Mouse (Mus musculus) MEL (cell line): ENCODE measurements around the gene Idh3b. TPM values are rescaled to one million over a fixed set of nuclear protein-coding genes. Genes with fewer than 3 reads are reported as not detected.

Experiments used
- DNase-seq: peaks from one replicate; pipeline ENCODE4 v3.0.0; 2011; ENCODE audit warnings: low read depth, low spot score
- H3K27ac ChIP-seq: 2 replicates; pipeline ENCODE4 v1.5.1; 2012; ENCODE audit warnings: low read depth, mild to moderate bottlenecking, control low read depth, low read length, moderate library complexity; ENCODE audit not compliant: control insufficient read depth
- H3K27me3 ChIP-seq, 2 experiments: fragments of 150-350 bp in 1 of 2; sonication (generic) in 1 of 2; 2 replicates each; pipeline ENCODE4 v1.6.1; 2012; ENCODE audit warnings: low read length in 2 of 2, mild to moderate bottlenecking in 2 of 2, improper control_type of control experiment in 1 of 2, moderate library complexity in 1 of 2; ENCODE audit not compliant: insufficient read depth in 2 of 2, control insufficient read depth in 1 of 2
- H3K36me3 ChIP-seq, 2 experiments: 2 replicates each; pipeline ENCODE4 v1.6.1; 2012 to 2014; ENCODE audit warnings: low read length in 2 of 2, improper control_type of control experiment in 1 of 2, inconsistent platforms in 1 of 2, mild to moderate bottlenecking in 1 of 2; ENCODE audit not compliant: insufficient read depth in 2 of 2, control insufficient read depth in 1 of 2
- H3K4me1 ChIP-seq, 2 experiments: fragments of 150-350 bp in 1 of 2; sonication (generic) in 1 of 2; 2 replicates each; pipeline ENCODE4 v1.6.1; 2012; ENCODE audit warnings: low read length in 2 of 2, improper control_type of control experiment in 1 of 2, mild to moderate bottlenecking in 1 of 2; ENCODE audit not compliant: insufficient read depth in 2 of 2, control insufficient read depth in 1 of 2
- H3K4me3 ChIP-seq, 2 experiments: fragments of 150-350 bp in 1 of 2; sonication (generic) in 1 of 2; 2 replicates each; pipeline ENCODE4 v1.5.1; 2012; ENCODE audit warnings: low read depth in 2 of 2, low read length in 2 of 2, mild to moderate bottlenecking in 2 of 2, moderate library complexity in 2 of 2, control low read depth in 1 of 2, improper control_type of control experiment in 1 of 2; ENCODE audit not compliant: control insufficient read depth in 1 of 2, insufficient read depth in 1 of 2
- H3K79me2 ChIP-seq: 2 replicates; pipeline ENCODE4 v1.6.1; 2012; ENCODE audit warnings: mild to moderate bottlenecking, low read length, moderate library complexity; ENCODE audit not compliant: control insufficient read depth, poor library complexity, insufficient read depth
- H3K9ac ChIP-seq: 2 replicates; pipeline ENCODE4 v1.6.1; 2012; ENCODE audit warnings: low read depth, mild to moderate bottlenecking, control low read depth, low read length, moderate library complexity; ENCODE audit not compliant: control insufficient read depth, poor library complexity, severe bottlenecking
- H3K9me3 ChIP-seq: fragments of 150-350 bp; sonication (generic); replicated peaks from 2 replicates; pipeline ENCODE4 v1.6.1; 2012; ENCODE audit warnings: mild to moderate bottlenecking, low read length, improper control_type of control experiment, moderate library complexity; ENCODE audit not compliant: insufficient read depth
- BHLHE40 ChIP-seq: IDR thresholded peaks from 2 replicates; pipeline ENCODE4 v1.6.1; 2012; ENCODE audit warnings: low read depth, mild to moderate bottlenecking, inconsistent platforms, low read length, improper control_type of control experiment, borderline replicate concordance
- CHD1 ChIP-seq: IDR thresholded peaks from 2 replicates; pipeline ENCODE4 v1.6.1; 2012; ENCODE audit warnings: low read depth, mild to moderate bottlenecking, inconsistent platforms, low read length, improper control_type of control experiment
- CTCF ChIP-seq, 3 experiments: IDR thresholded peaks in 2 of 3; conservative IDR thresholded peaks in 1 of 3; 2 replicates each; pipeline ENCODE4 v1.5.1; 2011 to 2012; ENCODE audit warnings: low read length in 3 of 3, low read depth in 2 of 3, mild to moderate bottlenecking in 2 of 3, improper control_type of control experiment in 1 of 3, inconsistent platforms in 1 of 3, mixed read lengths in 1 of 3, moderate library complexity in 1 of 3; ENCODE audit not compliant: control insufficient read depth in 1 of 3, insufficient read depth in 1 of 3, poor library complexity in 1 of 3, severe bottlenecking in 1 of 3
- ELF1 ChIP-seq: IDR thresholded peaks from 2 replicates; pipeline ENCODE4 v1.6.1; 2014; ENCODE audit warnings: low read depth, mild to moderate bottlenecking, inconsistent platforms, low read length, improper control_type of control experiment, moderate library complexity
- EP300 ChIP-seq, 2 experiments: IDR thresholded peaks; 2 replicates each; pipeline ENCODE4 v1.6.1; 2011; ENCODE audit warnings: improper control_type of control experiment in 2 of 2, low read length in 2 of 2, low read depth in 1 of 2, mild to moderate bottlenecking in 1 of 2
- ETS1 ChIP-seq: IDR thresholded peaks from 2 replicates; pipeline ENCODE4 v1.6.1; 2012; ENCODE audit warnings: low read depth, mild to moderate bottlenecking, inconsistent platforms, low read length, improper control_type of control experiment, moderate library complexity
- GABPA ChIP-seq: IDR thresholded peaks from 2 replicates; pipeline ENCODE4 v1.6.1; 2012; ENCODE audit warnings: low read depth, mild to moderate bottlenecking, inconsistent platforms, low read length, improper control_type of control experiment, moderate library complexity
- GATA1 ChIP-seq: IDR thresholded peaks from 2 replicates; pipeline ENCODE4 v1.6.1; 2011; ENCODE audit warnings: low read depth, low read length, improper control_type of control experiment
- HCFC1 ChIP-seq: IDR thresholded peaks from 2 replicates; pipeline ENCODE4 v1.6.1; 2012; ENCODE audit warnings: low read depth, mild to moderate bottlenecking, inconsistent platforms, low read length, improper control_type of control experiment, moderate library complexity
- MAFK ChIP-seq: IDR thresholded peaks from 2 replicates; pipeline ENCODE4 v1.6.1; 2011; ENCODE audit warnings: low read depth, mild to moderate bottlenecking, low read length, improper control_type of control experiment, borderline replicate concordance
- MAX ChIP-seq: IDR thresholded peaks from 2 replicates; pipeline ENCODE4 v1.6.1; 2011; ENCODE audit warnings: low read length, improper control_type of control experiment
- MXI1 ChIP-seq: IDR thresholded peaks from 2 replicates; pipeline ENCODE4 v1.6.1; 2011; ENCODE audit warnings: mild to moderate bottlenecking, low read depth, low read length, improper control_type of control experiment
- MYC ChIP-seq: IDR thresholded peaks from 2 replicates; pipeline ENCODE4 v1.6.1; 2011; ENCODE audit warnings: low read depth, mild to moderate bottlenecking, low read length, improper control_type of control experiment, moderate library complexity
- NRF1 ChIP-seq: IDR thresholded peaks from 2 replicates; pipeline ENCODE4 v1.6.1; 2014; ENCODE audit warnings: low read depth, mild to moderate bottlenecking, inconsistent platforms, low read length, improper control_type of control experiment, moderate library complexity; ENCODE audit not compliant: poor library complexity, insufficient read depth, severe bottlenecking
- POLR2A ChIP-seq, 2 experiments: IDR thresholded peaks; 2 replicates each; pipeline ENCODE4 v1.6.1; 2011 to 2012; ENCODE audit warnings: low read length in 2 of 2, mild to moderate bottlenecking in 2 of 2, control low read depth in 1 of 2, improper control_type of control experiment in 1 of 2, low read depth in 1 of 2, moderate library complexity in 1 of 2; ENCODE audit not compliant: control insufficient read depth in 1 of 2, insufficient read depth in 1 of 2, poor library complexity in 1 of 2
- POLR2AphosphoS2 ChIP-seq: IDR thresholded peaks from 2 replicates; pipeline ENCODE4 v1.6.1; 2011; ENCODE audit warnings: low read length, improper control_type of control experiment
- RAD21 ChIP-seq: IDR thresholded peaks from 2 replicates; pipeline ENCODE4 v1.6.1; 2011; ENCODE audit warnings: mild to moderate bottlenecking, low read depth, low read length, improper control_type of control experiment
- RCOR1 ChIP-seq: IDR thresholded peaks from 2 replicates; pipeline ENCODE4 v1.6.1; 2012; ENCODE audit warnings: low read depth, mild to moderate bottlenecking, inconsistent platforms, low read length, improper control_type of control experiment
- SIN3A ChIP-seq: IDR thresholded peaks from 2 replicates; pipeline ENCODE4 v1.6.1; 2012; ENCODE audit warnings: low read length, improper control_type of control experiment, inconsistent platforms
- TAL1 ChIP-seq: IDR thresholded peaks from 2 replicates; pipeline ENCODE4 v1.6.1; 2012; ENCODE audit warnings: mild to moderate bottlenecking, inconsistent platforms, low read length, moderate library complexity, mixed read lengths
- TBP ChIP-seq: IDR thresholded peaks from 2 replicates; pipeline ENCODE4 v1.8.0; 2011; ENCODE audit warnings: low read depth, low read length, improper control_type of control experiment
- TCF12 ChIP-seq: IDR thresholded peaks from 2 replicates; pipeline ENCODE4 v1.6.1; 2014; ENCODE audit warnings: low read depth, mild to moderate bottlenecking, inconsistent platforms, low read length, improper control_type of control experiment, moderate library complexity
- USF1 ChIP-seq: IDR thresholded peaks from 2 replicates; pipeline ENCODE4 v1.6.1; 2014; ENCODE audit warnings: low read depth, mild to moderate bottlenecking, inconsistent platforms, low read length, improper control_type of control experiment, moderate library complexity
- ZKSCAN1 ChIP-seq: IDR thresholded peaks from 2 replicates; pipeline ENCODE4 v1.6.1; 2012; ENCODE audit warnings: low read depth, mild to moderate bottlenecking, inconsistent platforms, low read length, improper control_type of control experiment, moderate library complexity
- ZMIZ1 ChIP-seq: IDR thresholded peaks from 2 replicates; pipeline ENCODE4 v1.6.1; 2012; ENCODE audit warnings: low read depth, mild to moderate bottlenecking, inconsistent platforms, low read length, improper control_type of control experiment, moderate library complexity
- ZNF384 ChIP-seq: IDR thresholded peaks from 2 replicates; pipeline ENCODE4 v1.6.1; 2012; ENCODE audit warnings: low read depth, mild to moderate bottlenecking, inconsistent platforms, low read length, improper control_type of control experiment
- polyA plus RNA-seq, 2 experiments: library from polyadenylated mRNA; stranded (reverse) in 1 of 2; unstranded in 1 of 2; fragments of >175 nt in 1 of 2; fragments of >200 nt in 1 of 2; gene quantifications; 2 replicates each; pipeline versions ENCODE4 v1.2.1 to v1.2.4; 2012; ENCODE audit warnings: low replicate concordance in 2 of 2, low read depth in 1 of 2; ENCODE audit not compliant: insufficient read length in 2 of 2, insufficient read depth in 1 of 2, missing spikeins in 1 of 2
- total RNA-seq: library from RNA; depleted of rRNA; stranded (reverse); fragments of 300-350 nt; gene quantifications from 2 replicates; pipeline ENCODE4 v1.2.3, GENCODE M21; 2012

Idh3b gene
- total and polyA plus RNA-seq, 3 experiments, result 210 to 1,030 (median 551) TPM

DNA sequence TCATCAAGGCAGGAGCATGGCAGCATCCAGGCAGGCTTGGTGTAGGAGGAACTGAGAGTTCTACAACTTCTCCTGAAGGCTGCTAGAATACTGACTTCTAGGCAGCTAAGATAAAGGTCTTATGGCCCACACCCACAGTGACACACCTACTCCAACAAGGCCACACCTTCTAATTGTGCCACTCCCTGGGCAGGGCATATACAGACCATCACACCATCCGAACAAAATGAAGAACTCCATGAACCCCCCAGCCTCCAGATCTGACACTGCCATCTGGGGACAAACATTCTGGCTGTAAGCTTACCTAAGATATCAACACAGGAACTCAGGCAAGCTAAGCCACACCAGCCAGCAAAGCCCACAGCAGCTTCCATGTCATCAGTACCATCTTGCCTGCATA, 18.8 kb downstream of the Idh3b start (continued):
- peak in 1 of 2 experiments; percentile 59; a peak in 2 of 4 replicates for TF ChIP-seq POLR2A (IDR thresholded peaks at IDR 0.05; ENCODE audit: control insufficient read depth in 1 of 2, insufficient read depth in 1 of 2, low read depth in 1 of 2, low read length in 2 of 2, poor library complexity in 1 of 2)
- TF ChIP-seq ZKSCAN1, result no peak
- TF ChIP-seq TCF12, result peak; percentile 27; the same call in 1 of the 2 replicates
- no peak for TF ChIP-seq GABPA
- no peak for TF ChIP-seq ZNF384
- TF ChIP-seq HCFC1, result no peak
- TF ChIP-seq BHLHE40, result no peak
- no peak for TF ChIP-seq USF1
- TF ChIP-seq, all 39 proteins: peak for 10

- Histone ChIP-seq H3K4me3 (no peak overlapping the region), H3K27me3 (no peaks in the 10 kb centered on the region), H3K9me3 (no peaks in the 10 kb centered on the region), H3K36me3 (peaks cover 0 to 33% of the 10 kb centered on the region in 2 experiments; a peak in 2 of 4 replicates), H3K4me1 (peaks cover 16 to 40% of the 10 kb centered on the region in 2 experiments), H3K79me2 (no peaks in the 10 kb centered on the region), H3K27ac (no peak overlapping the region), H3K9ac (no peak overlapping the region)
- peak; percentile 77 for DNase-seq
- TF ChIP-seq USF1, result peak; percentile 75
- TF ChIP-seq SIN3A, result peak; percentile 93
- TF ChIP-seq POLR2AphosphoS2, result no peak
- TF ChIP-seq EP300 (IDR thresholded peaks at IDR 0.05; ENCODE audit: low read depth in 1 of 2, low read length in 2 of 2), result peak; percentile 90 to 95
- TF ChIP-seq MAX, result peak; percentile 88
- 0 out of 2 replicates have a peak, but pooled peaks have one; percentile 29 for TF ChIP-seq HCFC1
- peak; percentile 88 for TF ChIP-seq TCF12
- no peak for TF ChIP-seq ELF1
- no peak for TF ChIP-seq ZNF384
- TF ChIP-seq ETS1, result peak; percentile 78
- peak; percentile 96 for TF ChIP-seq RCOR1
- TF ChIP-seq CTCF (IDR thresholded peaks at IDR 0.05 in 2 of 3, conservative IDR thresholded peaks at IDR 0.05 in 1 of 3; ENCODE audit: control insufficient read depth in 1 of 3, insufficient read depth in 1 of 3, low read depth in 2 of 3, low read length in 3 of 3, poor library complexity in 1 of 3, severe bottlenecking in 1 of 3), result no peak
- TF ChIP-seq TAL1, result peak; percentile 81
- peak; percentile 37; the same call in 1 of the 2 replicates for TF ChIP-seq MAFK
- no peak for TF ChIP-seq RAD21
- peak; percentile 97 for TF ChIP-seq GATA1
- TF ChIP-seq CHD1, result no peak
- peak; percentile 98 for TF ChIP-seq MXI1
- TF ChIP-seq TBP, result 0 out of 2 replicates have a peak, but pooled peaks have one; percentile 10
- TF ChIP-seq MYC, result peak; percentile 90
- TF ChIP-seq NRF1, result no peak
- TF ChIP-seq ZMIZ1, result no peak
- TF ChIP-seq BHLHE40, result peak; percentile 62
Measured at GRCm38 (mm10) chr2:130262398-130262797, 21.9 kb downstream of the Idh3b start.
